Mouse (Mus musculus): ENCODE data around the gene Fpr-rs3. TPM values are rescaled to one million over a fixed set of nuclear protein-coding genes. Genes with fewer than 3 reads are reported as not detected.

Gene Fpr-rs3
- not detected for polyA plus RNA-seq (2017; shearing (Covaris generic))

GRCm38 (mm10) chr17:20624777-20625176, at the start of gene Fpr-rs3:
Fpr-rs3 (minus strand) TSS chr17:20624877.

GRCm38 (mm10) chr17:20596323-20596722, 28.4 kb downstream of the Fpr-rs3 start, which contains the start of gene Vmn2r110:
Vmn2r110 (minus strand) TSS chr17:20596423.

Other genes starting within 250 kb of the Fpr-rs3 start
- not detected for gene Vmn1r224, start 210.7 kb downstream of the Fpr-rs3 start, polyA plus RNA-seq (2017; shearing (Covaris generic))
- not detected for gene Vmn2r108, start 143.5 kb downstream of the Fpr-rs3 start, polyA plus RNA-seq (2017; shearing (Covaris generic))
- gene Vmn1r225, start 126.7 kb downstream of the Fpr-rs3 start, polyA plus RNA-seq (2017; shearing (Covaris generic)): not detected
- not detected for gene Vmn2r109, start 60.1 kb downstream of the Fpr-rs3 start, polyA plus RNA-seq (2017; shearing (Covaris generic))
- 0.06 TPM for gene Vmn2r110, start 28.5 kb downstream of the Fpr-rs3 start, polyA plus RNA-seq (2017; shearing (Covaris generic))
- gene Vmn1r226, start 58.0 kb upstream of the Fpr-rs3 start, polyA plus RNA-seq (2017; shearing (Covaris generic)): not detected
- gene Vmn1r227, start 105.0 kb upstream of the Fpr-rs3 start, polyA plus RNA-seq (2017; shearing (Covaris generic)): not detected
- not detected for gene Vmn1r228, start 161.3 kb upstream of the Fpr-rs3 start, polyA plus RNA-seq (2017; shearing (Covaris generic))
- 0.02 TPM for gene Vmn1r229, start 186.7 kb upstream of the Fpr-rs3 start, polyA plus RNA-seq (2017; shearing (Covaris generic))
- gene Vmn1r230, start 215.6 kb upstream of the Fpr-rs3 start, polyA plus RNA-seq (2017; shearing (Covaris generic)): not detected